Mouse (Mus musculus) forebrain, embryonic 13.5 days (tissue): ENCODE measurements around the gene Ndufv2. TPM values are rescaled to one million over a fixed set of nuclear protein-coding genes. Genes with fewer than 3 reads are reported as not detected.

ENCODE experiments used
- ATAC-seq: fragments of 200-750 bp; cut with Nextera tagmentation; 2 replicates; pipeline ENCODE4 v1.8.0; 2017
- H3K27ac ChIP-seq: fragments of 300-500 bp; sonication (generic); 2 replicates; pipeline ENCODE4 v1.5.1; 2015; ENCODE audit warnings: inconsistent platforms, mild to moderate bottlenecking, moderate library complexity
- H3K27me3 ChIP-seq: fragments of 300-500 bp; sonication (generic); 2 replicates; pipeline ENCODE4 v1.6.1; 2015; ENCODE audit warnings: mild to moderate bottlenecking, inconsistent platforms
- H3K36me3 ChIP-seq: fragments of 300-500 bp; sonication (generic); 2 replicates; pipeline ENCODE4 v1.6.1; 2015; ENCODE audit warnings: mild to moderate bottlenecking, inconsistent platforms; ENCODE audit not compliant: poor library complexity, severe bottlenecking
- H3K4me1 ChIP-seq: fragments of 300-500 bp; sonication (generic); 2 replicates; pipeline ENCODE4 v1.6.1; 2015; ENCODE audit warnings: inconsistent platforms
- H3K4me2 ChIP-seq: fragments of 300-500 bp; sonication (generic); 2 replicates; pipeline ENCODE4 v1.6.1; 2015; ENCODE audit warnings: inconsistent platforms, mild to moderate bottlenecking, moderate library complexity
- H3K4me3 ChIP-seq: fragments of 300-500 bp; sonication (generic); 2 replicates; pipeline ENCODE4 v1.5.1; 2015; ENCODE audit warnings: mild to moderate bottlenecking, inconsistent platforms
- H3K9ac ChIP-seq: fragments of 300-500 bp; sonication (generic); 2 replicates; pipeline ENCODE4 v1.6.1; 2015; ENCODE audit warnings: mild to moderate bottlenecking, inconsistent platforms
- H3K9me3 ChIP-seq: fragments of 300-500 bp; sonication (generic); replicated peaks from 2 replicates; pipeline ENCODE4 v1.6.1; 2016; ENCODE audit warnings: inconsistent platforms
- WGBS: fragments of 180-500 bp; shearing (Covaris S2); methylation state at CpG from one replicate; pipeline ENCODE4 v1.1.7; 2015; 5-methylcytosine and 5-hydroxymethylcytosine counted together
- polyA plus RNA-seq: library from polyadenylated mRNA; unstranded; fragments of >200 nt; fragmentation: Nextera tagmentation; extraction: Ambion mirVana; gene quantifications from 2 replicates; pipeline ENCODE4 v1.2.1, GENCODE M21; 2015

Gene Ndufv2
- polyA plus RNA-seq: 354 and 358 TPM in 2 replicates

DNA sequence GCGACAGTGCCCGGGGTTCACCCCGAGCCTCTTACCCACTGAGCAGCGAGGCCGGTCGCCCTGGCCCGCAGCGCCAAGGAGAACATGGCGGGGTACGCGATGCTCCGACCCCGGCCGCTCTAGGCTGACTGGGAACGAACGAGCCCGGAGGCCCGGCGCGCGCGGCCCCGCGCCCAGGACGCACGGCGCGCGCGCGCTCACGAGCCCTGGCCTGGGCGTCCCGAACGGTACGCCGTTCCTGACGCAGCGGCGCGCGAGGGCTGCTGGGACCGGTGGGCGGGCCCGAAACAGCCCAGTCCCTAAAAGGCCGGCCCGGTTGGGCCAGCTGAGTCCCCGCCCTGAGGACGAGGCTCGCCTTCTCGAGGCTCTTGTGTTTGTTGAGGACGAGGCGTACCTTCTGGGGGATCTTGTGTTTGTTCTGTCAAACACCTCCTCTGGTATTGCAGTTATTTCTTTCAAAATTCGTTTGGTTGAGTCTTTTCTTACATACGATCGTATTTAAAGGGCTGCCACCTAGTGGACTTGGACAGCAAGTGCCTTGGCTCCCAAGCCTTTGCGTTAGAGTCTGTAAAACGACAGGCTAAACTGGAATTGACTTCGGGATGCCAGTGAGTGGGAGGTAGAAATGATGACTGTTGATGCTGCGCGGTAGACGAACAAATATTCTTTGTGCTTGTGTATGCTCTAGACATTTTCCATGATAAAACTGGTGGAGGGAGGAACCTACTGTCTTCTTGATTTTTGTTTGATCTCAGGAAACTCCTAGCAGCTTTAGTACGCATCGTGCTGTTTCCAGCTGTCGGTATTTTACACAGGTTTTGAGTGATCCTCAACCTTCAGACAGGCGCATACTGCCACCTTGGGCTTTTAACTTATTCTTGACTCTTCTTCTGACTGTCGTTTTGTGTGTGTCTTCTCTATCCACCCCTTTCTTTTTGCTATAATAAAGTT lies at the start of gene Ndufv2:
TSS of gene Ndufv2 (minus strand) at position 180 of the 951 bp plus-strand sequence.
- H3K9ac ChIP-seq: peak within 1 kb of the TSS; percentile 95
- WGBS: 2% methylated on average over 63 of the region's 67 CpGs
- H3K27me3 ChIP-seq: no peaks in the 10 kb centered on the region

DNA sequence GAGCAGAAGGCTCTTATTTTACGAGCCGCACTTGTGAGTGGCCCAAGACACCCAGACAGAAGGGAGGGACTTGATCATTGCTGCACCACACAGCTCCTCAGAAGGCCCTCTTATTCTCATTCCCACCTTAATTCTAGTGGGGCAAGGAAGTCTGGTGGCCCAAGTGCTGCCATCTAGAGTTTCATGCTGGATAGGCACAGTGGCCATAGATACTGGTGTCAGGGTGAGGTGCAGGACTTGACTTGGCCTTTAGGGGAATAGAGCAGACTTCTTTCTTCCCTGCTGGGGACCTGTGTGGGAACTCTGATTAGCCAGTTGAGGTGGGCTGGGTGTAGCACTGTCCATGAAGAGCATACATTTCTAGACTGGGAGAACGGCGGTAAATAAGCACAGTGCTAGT lies 29.9 kb upstream of the Ndufv2 start:
- H3K4me3 ChIP-seq: no peak overlapping the region
- WGBS: 96% methylated on average over 4 of the region's 4 CpGs
- H3K9ac ChIP-seq: no peak overlapping the region
- H3K27me3 ChIP-seq: no peaks in the 10 kb centered on the region
- no peaks in the 10 kb centered on the region for H3K4me1 ChIP-seq
- no peaks in the 10 kb centered on the region for H3K9me3 ChIP-seq
- H3K27ac ChIP-seq: no peak overlapping the region
- peaks cover 78% of the 10 kb centered on the region for H3K36me3 ChIP-seq
- ATAC-seq: no peak
- H3K4me2 ChIP-seq: no peak overlapping the region

More for the DNA sequence above, at the start of gene Ndufv2:
- peaks cover 15% of the 10 kb centered on the region for H3K4me1 ChIP-seq
- no peaks in the 10 kb centered on the region for H3K9me3 ChIP-seq
- no peaks in the 10 kb centered on the region for H3K36me3 ChIP-seq
- peak within 1 kb of the TSS; percentile 88 for H3K4me3 ChIP-seq
- peak within 1 kb of the TSS; percentile 96 for H3K4me2 ChIP-seq
- ATAC-seq: peak; percentile 100
- H3K27ac ChIP-seq: peak within 1 kb of the TSS; percentile 93

DNA sequence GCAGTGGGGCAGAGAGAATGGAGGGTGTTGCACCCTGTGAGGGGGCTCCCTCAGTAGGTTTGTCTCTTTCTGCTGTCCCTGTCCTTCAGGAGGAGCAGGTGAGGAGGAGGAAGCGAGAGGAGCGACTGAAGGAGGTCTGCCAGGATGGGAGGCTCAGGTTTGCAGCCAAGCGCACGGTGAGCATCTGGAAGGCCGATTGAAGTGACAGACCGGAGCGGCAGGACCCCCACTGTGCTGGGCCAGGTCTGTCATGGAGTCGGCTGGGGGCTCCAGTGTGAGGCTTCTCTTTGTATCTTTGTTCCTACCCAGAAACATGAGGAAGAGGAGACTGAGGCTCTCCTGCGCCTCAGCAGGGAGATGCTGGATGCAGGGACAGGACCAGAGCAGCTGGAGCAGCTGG lies 29.0 kb upstream of the Ndufv2 start:
- H3K36me3 ChIP-seq: peaks cover 71% of the 10 kb centered on the region
- H3K27me3 ChIP-seq: no peaks in the 10 kb centered on the region
- no peak overlapping the region for H3K9ac ChIP-seq
- H3K4me1 ChIP-seq: peaks cover 2% of the 10 kb centered on the region
- no peak overlapping the region for H3K27ac ChIP-seq
- H3K4me3 ChIP-seq: no peak overlapping the region
- 85% methylated on average over 9 of the region's 9 CpGs for WGBS
- no peak overlapping the region for H3K4me2 ChIP-seq
- ATAC-seq: no peak
- H3K9me3 ChIP-seq: no peaks in the 10 kb centered on the region

DNA sequence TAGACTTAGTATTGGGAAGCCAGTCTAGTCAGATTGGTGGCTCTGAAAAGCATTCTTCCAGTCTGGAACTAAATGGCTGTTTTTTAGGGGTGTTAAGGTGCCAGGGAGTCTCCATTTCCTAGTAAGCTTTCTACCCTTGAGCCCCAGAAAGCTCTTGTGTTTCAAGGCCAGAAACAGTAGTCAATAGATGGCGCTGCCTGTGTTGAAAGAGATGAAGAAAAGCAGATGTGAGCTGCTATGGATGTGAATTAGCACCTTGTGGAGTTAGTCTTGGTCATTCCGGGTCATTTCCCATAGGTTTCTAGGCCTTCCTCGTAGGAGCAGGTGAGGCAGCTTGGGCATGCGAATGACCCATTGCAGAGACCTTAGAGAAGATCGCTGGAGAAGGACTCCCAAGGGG lies 23.9 kb upstream of the Ndufv2 start:
- ATAC-seq: no peak
- Histone ChIP-seq H3K27me3 (no peaks in the 10 kb centered on the region), H3K9me3 (no peaks in the 10 kb centered on the region), H3K9ac (no peak overlapping the region; the same call in none of the 2 replicates), H3K4me1 (peaks cover 18% of the 10 kb centered on the region), H3K4me3 (no peak overlapping the region), H3K4me2 (peak overlapping the region; percentile 60), H3K27ac (no peak overlapping the region), H3K36me3 (peaks cover 31% of the 10 kb centered on the region)
- WGBS: 77% methylated on average over 5 of the region's 5 CpGs

DNA sequence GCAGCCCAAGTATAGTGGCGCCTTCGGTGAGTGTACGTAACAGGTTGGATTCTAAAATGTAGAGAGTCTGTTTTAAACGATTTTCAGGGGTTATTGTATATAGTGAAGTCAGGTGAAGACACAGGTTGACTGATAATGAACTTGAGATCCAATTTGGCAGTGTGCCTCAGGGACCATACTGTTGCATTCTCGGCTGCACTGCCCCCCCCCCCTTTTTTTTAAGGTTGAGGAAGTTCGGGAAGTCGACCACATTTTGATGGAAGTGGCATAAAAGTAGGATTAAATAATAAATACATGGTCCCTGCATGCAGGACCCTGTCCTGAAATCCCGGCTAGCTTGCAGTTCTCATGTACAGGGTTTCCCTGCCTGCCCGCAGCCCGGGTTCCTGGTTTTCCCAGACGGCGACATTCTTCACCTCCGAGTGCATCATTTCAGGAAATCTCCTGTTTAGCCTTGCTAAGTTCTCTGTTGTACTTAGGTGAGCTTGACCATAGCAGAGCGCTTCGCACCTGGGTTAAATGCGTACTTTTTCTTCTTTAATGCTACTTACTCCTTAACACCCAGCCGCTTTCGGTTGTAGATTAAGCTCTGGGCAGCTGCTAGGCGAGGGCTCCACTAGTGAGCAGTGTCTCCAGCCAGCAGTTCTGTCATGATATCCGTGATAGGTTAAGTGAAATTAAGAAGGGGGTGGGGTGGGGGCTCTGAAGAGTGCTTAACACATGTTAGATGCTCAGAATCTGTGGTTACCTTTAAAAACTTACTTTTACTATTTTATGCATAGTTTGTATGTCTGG lies 22.7 kb upstream of the Ndufv2 start:
- H3K4me2 ChIP-seq: peak overlapping the region; percentile 60
- peaks cover 18% of the 10 kb centered on the region for H3K4me1 ChIP-seq
- WGBS: 2% methylated on average over 20 of the region's 20 CpGs
- H3K4me3 ChIP-seq: peak overlapping the region; percentile 83
- peak; percentile 17 for ATAC-seq
- peaks cover 40% of the 10 kb centered on the region for H3K36me3 ChIP-seq
- H3K27ac ChIP-seq: no peak overlapping the region; the same call in 1 of the 2 replicates
- H3K9ac ChIP-seq: peak overlapping the region; percentile 81
- no peaks in the 10 kb centered on the region for H3K9me3 ChIP-seq
- no peaks in the 10 kb centered on the region for H3K27me3 ChIP-seq

DNA sequence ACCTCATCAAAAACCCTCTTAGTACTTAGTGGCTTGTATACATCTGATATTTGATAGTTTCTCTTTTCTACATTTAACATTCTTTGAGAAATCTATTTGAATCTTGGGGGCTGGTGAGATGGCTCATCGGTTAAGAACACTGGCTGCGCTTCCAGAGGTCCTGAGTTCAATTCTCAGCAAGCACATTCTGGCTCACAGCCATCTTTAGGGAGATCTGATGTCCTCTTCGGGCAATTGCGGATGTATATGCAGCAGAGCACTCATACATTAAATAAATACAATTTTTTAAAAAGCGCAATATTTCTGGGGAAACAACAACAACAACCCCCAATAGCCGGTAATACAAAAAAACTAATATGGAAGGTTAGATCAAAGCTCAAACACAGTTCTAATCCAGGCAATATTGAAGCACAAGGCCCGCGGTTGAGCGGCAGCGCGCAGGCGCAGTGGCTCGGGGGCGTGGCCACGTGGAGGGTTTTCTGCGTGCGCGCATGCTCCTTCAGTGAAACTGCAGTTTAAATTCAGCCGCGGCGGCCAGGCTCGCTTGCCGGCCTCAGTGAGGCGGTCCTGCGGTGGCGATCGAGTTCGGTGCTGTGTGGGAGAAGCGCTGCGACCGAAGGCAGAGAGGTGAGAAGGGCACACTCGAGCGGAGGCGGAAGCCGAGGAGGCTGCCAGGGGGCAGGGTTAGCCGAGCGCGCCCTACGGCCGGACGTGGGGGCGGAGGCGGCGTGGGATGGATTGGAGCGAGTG lies 21.9 kb upstream of the Ndufv2 start, which contains the start of gene Ddx11:
TSS of gene Ddx11 (plus strand) at position 455 of the 750 bp plus-strand sequence.
- Histone ChIP-seq H3K27me3 (no peaks in the 10 kb centered on the region), H3K4me1 (peaks cover 18% of the 10 kb centered on the region), H3K36me3 (peaks cover 45% of the 10 kb centered on the region), H3K4me3 (peak within 1 kb of the TSS; percentile 83), H3K4me2 (peak within 1 kb of the TSS; percentile 60), H3K9me3 (no peaks in the 10 kb centered on the region), H3K9ac (peak within 1 kb of the TSS; percentile 81), H3K27ac (peak within 1 kb of the TSS; percentile 52; the same call in 1 of the 2 replicates)
- ATAC-seq: peak; percentile 87
- 5% methylated on average over 45 of the region's 45 CpGs for WGBS

DNA sequence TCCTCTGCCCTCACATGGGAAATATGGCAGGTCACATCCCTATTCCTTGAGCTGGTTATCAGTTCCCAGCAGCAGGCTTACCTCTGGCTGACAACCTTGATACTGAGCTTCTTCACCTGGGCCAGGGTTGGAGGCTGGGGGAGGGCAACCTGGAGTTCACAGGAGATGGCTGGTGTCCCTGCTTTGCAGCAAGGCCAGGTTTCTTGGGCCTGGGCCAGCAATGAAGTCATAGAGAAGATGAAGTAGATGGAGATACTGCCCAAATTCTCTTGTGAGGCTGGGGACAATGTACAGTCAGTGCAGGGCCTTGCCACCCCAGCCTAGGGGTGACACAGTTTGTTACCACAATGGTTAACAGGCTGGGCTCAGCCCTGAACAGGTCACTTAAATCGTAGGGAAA lies 19.3 kb upstream of the Ndufv2 start:
- ATAC-seq: no peak
- H3K4me2 ChIP-seq: no peak overlapping the region
- peaks cover 18% of the 10 kb centered on the region for H3K4me1 ChIP-seq
- H3K4me3 ChIP-seq: no peak overlapping the region
- H3K27ac ChIP-seq: no peak overlapping the region
- peaks cover 51% of the 10 kb centered on the region for H3K36me3 ChIP-seq
- no peaks in the 10 kb centered on the region for H3K27me3 ChIP-seq
- no peaks in the 10 kb centered on the region for H3K9me3 ChIP-seq
- no peak overlapping the region for H3K9ac ChIP-seq
- 85% methylated on average over 1 of the region's 1 CpGs for WGBS

DNA sequence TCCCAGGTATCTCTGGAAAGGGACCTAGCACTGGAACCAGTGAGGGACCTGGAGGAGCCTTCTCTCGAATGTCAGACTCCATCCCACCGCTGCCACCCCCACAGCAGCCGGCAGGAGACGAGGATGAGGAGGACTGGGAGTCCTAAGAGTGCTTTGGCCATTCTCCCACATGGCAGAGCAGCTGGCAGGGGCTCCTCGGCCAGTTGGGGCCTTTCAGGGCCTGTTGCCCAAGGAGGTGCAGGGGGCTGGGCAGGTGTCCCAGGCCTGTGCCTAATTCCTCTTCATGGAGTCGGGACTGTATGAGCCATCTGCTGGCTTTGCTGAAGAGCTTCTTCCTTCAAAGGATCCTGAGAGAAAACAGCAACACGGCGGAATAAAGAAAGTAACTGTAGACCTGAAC lies 17.6 kb upstream of the Ndufv2 start:
- Histone ChIP-seq H3K36me3 (peaks cover 68% of the 10 kb centered on the region), H3K27me3 (no peaks in the 10 kb centered on the region), H3K4me2 (no peak overlapping the region), H3K9me3 (no peaks in the 10 kb centered on the region), H3K9ac (no peak overlapping the region), H3K4me1 (peaks cover 2% of the 10 kb centered on the region), H3K4me3 (no peak overlapping the region), H3K27ac (no peak overlapping the region)
- 89% methylated on average over 8 of the region's 8 CpGs for WGBS
- ATAC-seq: no peak

DNA sequence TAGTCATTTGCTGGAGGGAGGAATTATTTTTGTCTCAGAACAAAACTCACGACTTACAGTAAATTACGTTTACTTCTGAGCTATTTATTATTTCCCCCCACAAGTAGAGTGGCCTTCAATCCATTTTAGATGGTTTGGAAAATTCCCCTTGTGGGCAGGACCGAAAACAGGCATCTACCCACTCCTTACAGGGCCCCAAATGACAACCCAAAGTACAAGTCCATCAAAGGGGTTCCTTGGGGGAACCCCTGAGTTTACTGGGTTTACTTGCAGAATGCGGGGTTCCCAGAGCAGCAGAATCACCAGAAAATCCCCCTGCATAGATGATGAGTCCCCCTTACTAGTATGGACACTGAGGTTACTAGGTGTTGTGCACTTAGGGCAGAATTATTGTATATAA lies 10.8 kb upstream of the Ndufv2 start:
- ATAC-seq: no peak
- 54% methylated on average over 4 of the region's 4 CpGs for WGBS
- peaks cover 15% of the 10 kb centered on the region for H3K4me1 ChIP-seq

DNA sequence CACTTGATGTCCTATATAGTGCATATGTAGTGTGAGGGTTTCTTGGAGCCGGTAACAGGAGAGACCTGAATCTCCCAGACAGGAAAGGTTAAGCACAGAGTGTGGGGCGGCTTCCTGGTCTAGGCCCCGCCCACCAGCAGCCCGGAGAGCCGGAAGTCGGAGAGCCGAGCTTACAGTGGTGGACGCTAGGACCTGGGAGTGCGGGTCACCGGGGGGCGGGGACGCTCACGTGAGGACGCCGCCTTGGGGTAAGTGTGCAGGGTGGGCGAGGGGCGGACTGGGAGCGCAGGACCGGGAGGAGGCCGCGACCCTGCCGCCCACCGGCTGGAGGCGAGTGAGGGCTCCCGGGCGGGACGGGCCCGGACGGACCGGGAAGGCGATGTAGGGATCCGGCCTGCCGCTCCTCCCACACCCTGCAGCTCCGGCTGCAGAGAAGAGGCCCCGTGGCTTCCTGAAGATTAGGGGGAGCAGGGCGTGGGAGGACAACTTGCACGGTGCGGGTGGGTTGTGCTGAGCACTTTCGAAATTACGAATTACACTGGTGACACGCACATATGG lies 10.1 kb upstream of the Ndufv2 start, which contains the start of gene Washc1:
TSS of gene Washc1 (plus strand) at position 144 of the 558 bp plus-strand sequence.
- Histone ChIP-seq H3K9me3 (no peaks in the 10 kb centered on the region), H3K27me3 (no peaks in the 10 kb centered on the region), H3K9ac (peak within 1 kb of the TSS; percentile 84), H3K4me2 (peak within 1 kb of the TSS; percentile 69), H3K27ac (peak within 1 kb of the TSS; percentile 19; the same call in 1 of the 2 replicates), H3K4me3 (peak within 1 kb of the TSS; percentile 70), H3K4me1 (peaks cover 15% of the 10 kb centered on the region), H3K36me3 (peaks cover 29% of the 10 kb centered on the region)
- peak; percentile 98 for ATAC-seq
- WGBS: under 1% methylated on average over 41 of the region's 41 CpGs

More for the DNA sequence above, 10.8 kb upstream of the Ndufv2 start:
- Histone ChIP-seq H3K9ac (peak overlapping the region; percentile 84), H3K36me3 (peaks cover 36% of the 10 kb centered on the region), H3K27ac (no peak overlapping the region), H3K4me3 (peak overlapping the region; percentile 70), H3K9me3 (no peaks in the 10 kb centered on the region), H3K27me3 (no peaks in the 10 kb centered on the region), H3K4me2 (peak overlapping the region; percentile 69)

DNA sequence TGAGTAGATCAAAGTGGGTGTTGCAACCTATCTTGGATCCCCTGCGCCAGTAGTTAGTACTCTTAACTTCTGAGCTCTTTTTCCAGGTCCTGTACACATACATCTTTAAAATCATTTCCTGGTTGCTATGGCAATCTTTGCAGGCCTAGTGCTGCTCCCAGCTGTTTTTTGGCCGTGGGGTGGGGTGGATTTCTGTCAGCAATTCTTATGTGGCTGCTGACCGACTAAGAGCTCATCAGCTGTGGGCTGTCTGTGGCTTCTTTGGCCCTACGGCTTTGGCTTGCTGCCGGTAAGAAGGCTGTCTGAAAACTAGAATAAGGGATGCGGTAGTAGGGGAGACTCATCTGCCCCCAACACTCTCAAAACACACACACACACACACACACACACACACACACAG lies 9.4 kb upstream of the Ndufv2 start:
- Histone ChIP-seq H3K27ac (no peak overlapping the region), H3K27me3 (no peaks in the 10 kb centered on the region), H3K4me1 (peaks cover 15% of the 10 kb centered on the region), H3K4me2 (peak overlapping the region; percentile 69), H3K9ac (peak overlapping the region; percentile 84), H3K36me3 (peaks cover 22% of the 10 kb centered on the region), H3K9me3 (no peaks in the 10 kb centered on the region), H3K4me3 (peak overlapping the region; percentile 70)
- WGBS: 55% methylated on average over 6 of the region's 6 CpGs
- no peak for ATAC-seq
